12 mouse cellular contexts compared by ENCODE assay signal in genomic region chr1:135906736-135907135, GRCm38 (mm10). TPM values are rescaled to one million over a fixed set of nuclear protein-coding genes. Genes with fewer than 3 reads are reported as not detected.
A peak's percentile ranks its signal among the peaks of the same experiment; 100 is the strongest.
DNase-seq lines count a peak whose midpoint lies in the region; ATAC-seq and TF ChIP-seq lines count a peak whose summit lies in the region.
"Had no signal": no experiment of that assay in that cellular context is flagged by ENCODE, and none has a peak within 500 bp of the region (broad histone marks: within the 10 kb centered on the region; RNA-seq: fewer than 3 reads in every experiment).

No protein-coding gene starts in this region.

- no peak overlapping the region for H3ac ChIP-seq in myocyte (ENCODE audit: control insufficient read depth, insufficient read length)

- H3K9ac ChIP-seq in lung, embryonic 14.5 days: no peak overlapping the region
- no peak overlapping the region for H3K9ac ChIP-seq in embryonic facial prominence, embryonic 15.5 days
- no peak overlapping the region for H3K9ac ChIP-seq in liver, postnatal 0 days (replicated peaks)
- H3K9ac ChIP-seq: heart, embryonic 12.5 days; limb, embryonic 12.5 days had no signal

- peaks cover 45% of the 10 kb centered on the region for H3K79me2 ChIP-seq in myocyte (ENCODE audit: control insufficient read depth, insufficient read depth)

- no peak overlapping the region for H3K27ac ChIP-seq in lung, embryonic 14.5 days (ENCODE audit: low read depth)
- H3K27ac ChIP-seq in embryonic facial prominence, embryonic 15.5 days (replicated peaks): peak overlapping the region; percentile 49
- no peak overlapping the region for H3K27ac ChIP-seq in liver, postnatal 0 days (ENCODE audit: low read depth)
- H3K27ac ChIP-seq: hindbrain, postnatal 0 days; limb, embryonic 12.5 days had no signal

- no peak for TF ChIP-seq EP300 in liver, postnatal 0 days (IDR thresholded peaks at IDR 0.05; ENCODE audit: low read depth)

- no peaks in the 10 kb centered on the region for H3K9me3 ChIP-seq in lung, embryonic 14.5 days (ENCODE audit: low read depth, low read length)
- H3K9me3 ChIP-seq in embryonic facial prominence, embryonic 15.5 days (replicated peaks): no peaks in the 10 kb centered on the region
- no peaks in the 10 kb centered on the region for H3K9me3 ChIP-seq in liver, postnatal 0 days (ENCODE audit: low read length)
- H3K9me3 ChIP-seq: heart, embryonic 12.5 days; limb, embryonic 12.5 days had no signal

- no peak for TF ChIP-seq POLR2A in myocyte (IDR thresholded peaks at IDR 0.05; ENCODE audit: insufficient read length, low read depth)

- H3K4me3 ChIP-seq in lung, embryonic 14.5 days (ENCODE audit: low read depth, low read length): no peak overlapping the region
- no peak overlapping the region for H3K4me3 ChIP-seq in embryonic facial prominence, embryonic 15.5 days (replicated peaks)
- H3K4me3 ChIP-seq in myocyte: no peak overlapping the region
- no peak overlapping the region for H3K4me3 ChIP-seq in liver, postnatal 0 days (ENCODE audit: low read depth, low read length)
- H3K4me3 ChIP-seq: heart, embryonic 12.5 days; limb, embryonic 12.5 days had no signal

- no peaks in the 10 kb centered on the region for H3K27me3 ChIP-seq in lung, embryonic 14.5 days (ENCODE audit: insufficient read depth, low read length)
- H3K27me3 ChIP-seq in embryonic facial prominence, embryonic 15.5 days: no peaks in the 10 kb centered on the region
- no peaks in the 10 kb centered on the region for H3K27me3 ChIP-seq in myocyte (ENCODE audit: control insufficient read depth, insufficient read depth, insufficient read length)
- H3K27me3 ChIP-seq in liver, postnatal 0 days (ENCODE audit: insufficient read depth, low read length): peaks cover 17% of the 10 kb centered on the region; the same call in 1 of the 2 replicates

- peak; percentile 65 for ATAC-seq in lung, embryonic 14.5 days (ENCODE audit: insufficient read depth)
- peak; percentile 82 for ATAC-seq in embryonic facial prominence, embryonic 15.5 days (ENCODE audit: insufficient number of reproducible peaks, low FRiP score, low TSS enrichment, low read depth)
- no peak for ATAC-seq in liver, postnatal 0 days
- ATAC-seq: hindbrain, postnatal 0 days had no signal

- H3K4me2 ChIP-seq in lung, embryonic 14.5 days: no peak overlapping the region
- H3K4me2 ChIP-seq in embryonic facial prominence, embryonic 15.5 days (replicated peaks): 0 out of 2 replicates have a peak overlapping the region, but pooled peaks have one; percentile 3
- H3K4me2 ChIP-seq in myocyte (ENCODE audit: low read depth): peak overlapping the region; percentile 45
- no peak overlapping the region for H3K4me2 ChIP-seq in liver, postnatal 0 days (ENCODE audit: low read depth, low read length)
- H3K4me2 ChIP-seq: heart, embryonic 12.5 days; limb, embryonic 12.5 days had no signal

- peak; percentile 36 for DNase-seq in lung, embryonic 14.5 days
- no peak for DNase-seq in lung, postnatal 4 days
- peak; percentile 60 for DNase-seq in brain, adult 2 months (ENCODE audit: low read depth, low spot score)
- DNase-seq in liver, postnatal 0 days: no peak
- DNase-seq in MN1 (ENCODE audit: low spot score): no peak
- DNase-seq: cerebellum, postnatal 14 days; kidney, postnatal 14 days had no signal

- 37% methylated on average over 11 of the region's 11 CpGs for WGBS in lung, embryonic 14.5 days
- 15% methylated on average over 11 of the region's 11 CpGs for WGBS in embryonic facial prominence, embryonic 15.5 days
- 66% methylated on average over 11 of the region's 11 CpGs for WGBS in liver, postnatal 0 days (ENCODE audit: insufficient replicate concordance)

- H3K4me1 ChIP-seq in lung, embryonic 14.5 days (ENCODE audit: insufficient read depth): no peaks in the 10 kb centered on the region
- H3K4me1 ChIP-seq in embryonic facial prominence, embryonic 15.5 days: peaks cover 29% of the 10 kb centered on the region
- no peaks in the 10 kb centered on the region for H3K4me1 ChIP-seq in liver, postnatal 0 days (ENCODE audit: insufficient read depth)

- no peak for TF ChIP-seq CTCF in lung, embryonic 14.5 days (IDR thresholded peaks at IDR 0.05; ENCODE audit: low read depth)
- TF ChIP-seq CTCF in liver, postnatal 0 days (IDR thresholded peaks at IDR 0.05; ENCODE audit: low read depth): no peak

- H3K36me3 ChIP-seq in lung, embryonic 14.5 days (ENCODE audit: insufficient read depth): no peaks in the 10 kb centered on the region
- H3K36me3 ChIP-seq in embryonic facial prominence, embryonic 15.5 days: no peaks in the 10 kb centered on the region
- H3K36me3 ChIP-seq in myocyte (ENCODE audit: control insufficient read depth, insufficient read depth): peaks cover 33% of the 10 kb centered on the region
- no peaks in the 10 kb centered on the region for H3K36me3 ChIP-seq in liver, postnatal 0 days (replicated peaks; ENCODE audit: insufficient read depth, low read length)
- H3K36me3 ChIP-seq: heart, embryonic 12.5 days; limb, embryonic 12.5 days had no signal

TF ChIP-seq in myocyte, 11 proteins besides CTCF, POLR2A, EP300 and RAD21:
- TF ChIP-seq E2F4 (IDR thresholded peaks at IDR 0.05; ENCODE audit: insufficient read depth) (no peak), POLR2AphosphoS2 (IDR thresholded peaks at IDR 0.05; ENCODE audit: insufficient read length, low read depth) (peak; percentile 12), REST (IDR thresholded peaks at IDR 0.05; ENCODE audit: insufficient read depth, insufficient read length) (no peak), TCF3 (IDR thresholded peaks at IDR 0.05; ENCODE audit: insufficient read length, low read depth) (no peak)

RNA-seq across cellular contexts. Expression of gene Pkp1, which starts 12.3 kb away (rescaled TPM):
- polyA plus RNA-seq in lung, embryonic 14.5 days (2014; fragmentation: Nextera tagmentation; extraction: Ambion mirVana): 0.09 TPM in 1 of 2 replicates, not detected in the other
- polyA plus RNA-seq in embryonic facial prominence, embryonic 15.5 days (2015; fragmentation: Nextera tagmentation; extraction: Ambion mirVana): 67.2 and 67.5 TPM in 2 replicates
- 74.8 TPM for polyA plus RNA-seq in myocyte (2012; fragmentation: generic; extraction: Trizol)
- 0.05 TPM in 1 of 2 replicates, not detected in the other for polyA plus RNA-seq in liver, postnatal 0 days (2015; fragmentation: Nextera tagmentation; extraction: Ambion mirVana)

Comparison
In these comparisons a context has a peak if more than half of its experiments do, and no peak if none do; other contexts are left out.
1. DNase-seq: peak in lung, embryonic 14.5 days (single experiment) and brain, adult 2 months (single experiment); none in lung, postnatal 4 days (0 of 2), liver, postnatal 0 days (single experiment) and MN1 (single experiment).
2. H3K4me2 ChIP-seq: peak in embryonic facial prominence, embryonic 15.5 days (single experiment) and myocyte (single experiment); none in lung, embryonic 14.5 days (single experiment) and liver, postnatal 0 days (single experiment).
3. RNA of gene Pkp1, which starts 12.3 kb away (polyA plus RNA-seq): 74.8 TPM in myocyte (single experiment) and 67.2 to 67.5 TPM in embryonic facial prominence, embryonic 15.5 days; 0.09 TPM in lung, embryonic 14.5 days and 0.05 TPM in liver, postnatal 0 days; every median in the first group is over 10 times any median in the second.